Mouse (Mus musculus): Measurements from ENCODE around the gene Rnf217.

DNA sequence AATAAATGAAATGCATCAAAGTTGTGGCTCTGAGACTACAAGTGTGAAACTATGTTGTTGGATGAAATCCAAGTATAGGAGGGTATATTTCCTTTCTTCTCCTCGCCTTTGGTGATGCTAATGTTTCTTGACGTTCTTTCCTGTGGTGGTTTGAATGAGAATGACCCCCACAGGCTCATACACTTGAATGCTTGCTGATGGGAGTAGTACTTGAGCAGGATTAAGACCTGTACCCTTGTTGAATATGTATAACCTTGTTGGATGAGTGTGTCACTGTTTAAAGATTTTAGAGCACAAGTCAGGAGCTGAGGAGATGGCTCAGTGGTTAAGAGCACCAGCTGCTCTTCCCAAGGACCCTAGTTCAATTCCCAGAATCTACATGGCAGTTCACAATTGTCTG is 6.4 kb upstream of the Rnf217 start:
- TF ChIP-seq POLR2A (IDR thresholded peaks at IDR 0.05; ENCODE audit: borderline replicate concordance, low read depth, low read length), result no peak
- TF ChIP-seq CTCF (IDR thresholded peaks at IDR 0.05; ENCODE audit: low read depth, low read length), result no peak

Measured in bone marrow macrophage, adult 2 months (primary cell).